Mouse (Mus musculus): ENCODE measurements at regions not wholly inside any gene's neighbourhood (a gene's known extent, or its start where the extent isn't known, plus 50 kb on each side); places are given as distances from the start of the nearest gene placed in this dataset.

- TF ChIP-seq MAFK (IDR thresholded peaks at IDR 0.05; ENCODE audit: insufficient read depth, low read depth, low read length) = no peak
- TF ChIP-seq CHD2 (IDR thresholded peaks at IDR 0.05; ENCODE audit: low read depth, low read length) = no peak
- TF ChIP-seq HCFC1 (IDR thresholded peaks at IDR 0.05; ENCODE audit: borderline replicate concordance, insufficient read depth, low read length) = no peak
- no peak for TF ChIP-seq ZC3H11A (IDR thresholded peaks at IDR 0.05; ENCODE audit: borderline replicate concordance, low read depth, low read length)
Observed at GRCm38 (mm10) chrX:5873464-5873863, 173.8 kb upstream of the Nudt11 start.
